Mouse (Mus musculus): ENCODE results near the gene Rpl29.

Gene Rpl29

GRCm38 (mm10) chr9:106473081-106473752 is 44.0 kb downstream of the Rpl29 start:
- no peak for DNase-seq (ENCODE audit: low spot score)

- DNase-seq (ENCODE audit: low spot score) = no peak
Observed at GRCm38 (mm10) chr9:106473753-106474105, 44.5 kb downstream of the Rpl29 start.

DNA sequence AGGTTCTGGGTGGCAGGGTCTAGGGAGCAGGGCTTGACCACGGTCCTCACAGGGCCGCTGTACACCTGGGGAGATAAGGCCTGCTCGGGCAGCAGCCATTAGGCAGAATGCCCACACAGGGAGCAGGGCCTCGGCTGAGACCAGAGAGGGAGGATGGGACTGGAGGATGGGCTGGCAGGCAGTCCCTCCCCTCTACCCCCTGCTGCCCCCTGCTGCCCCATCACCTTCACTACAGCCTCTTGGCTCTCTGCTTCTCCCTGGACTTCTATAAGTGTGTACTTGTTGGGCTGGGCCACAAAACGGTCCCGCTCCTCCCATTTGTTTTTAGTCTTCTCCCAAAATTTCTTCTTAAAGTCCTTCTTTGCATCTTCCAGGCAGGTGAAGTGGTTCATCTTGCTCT is 45.2 kb downstream of the Rpl29 start:
- peak; percentile 59 for DNase-seq (ENCODE audit: low spot score)

GRCm38 (mm10) chr9:106475046-106475445 is 45.8 kb downstream of the Rpl29 start:
- no peak for DNase-seq (ENCODE audit: low spot score)

- no peak for DNase-seq (ENCODE audit: low spot score)
Observed at GRCm38 (mm10) chr9:106475663-106476001, 46.4 kb downstream of the Rpl29 start, which contains the start of gene Rrp9. Rrp9 (plus strand) TSS chr9:106475963.

DNA sequence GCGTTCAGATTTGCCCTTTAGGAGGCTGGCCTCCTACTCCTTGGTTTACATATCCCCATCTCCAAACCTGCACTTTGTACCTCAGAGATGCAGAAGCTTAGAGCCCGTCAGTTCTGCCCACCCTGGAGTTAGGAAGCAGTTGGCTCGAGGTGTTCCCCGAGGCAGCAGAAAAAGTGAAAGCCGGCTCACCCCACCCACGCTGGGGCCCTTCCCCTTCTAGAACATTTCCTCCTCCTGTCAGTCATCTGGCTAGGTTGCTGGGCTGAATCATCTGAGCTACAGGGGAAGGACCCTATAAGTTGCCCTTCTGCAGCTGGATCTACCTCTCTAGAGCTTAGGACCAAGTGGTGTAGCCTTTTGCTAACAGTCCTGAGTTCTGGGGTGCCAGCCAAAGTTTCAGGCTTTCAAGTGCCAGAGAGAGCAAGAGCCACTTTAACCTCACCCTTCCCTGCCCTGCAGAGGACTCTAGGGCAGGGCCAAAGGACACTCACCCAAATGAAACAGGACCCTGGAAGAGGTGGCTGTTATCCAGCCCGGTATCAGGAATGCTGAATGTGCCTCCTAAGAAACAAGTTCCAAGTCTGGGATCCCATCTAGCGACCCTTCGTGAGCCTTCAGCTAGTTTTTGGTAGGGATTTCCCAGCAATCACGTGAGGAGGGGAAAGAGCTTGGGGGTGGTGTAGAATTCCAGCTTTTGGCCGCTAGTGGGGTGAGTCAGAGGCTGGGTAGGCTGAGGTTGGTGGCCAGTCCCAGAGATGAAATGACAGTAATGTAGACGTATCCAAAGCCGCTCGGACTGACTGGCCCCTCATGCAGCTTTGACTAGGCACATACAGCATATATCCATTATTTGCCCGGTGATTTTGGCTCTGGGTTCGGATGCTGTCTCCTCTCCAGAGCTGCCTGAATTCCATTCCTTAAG is 47.0 kb downstream of the Rpl29 start:
- peak; percentile 41 for DNase-seq (ENCODE audit: low spot score)

GRCm38 (mm10) chr9:106476924-106477484 is 47.8 kb downstream of the Rpl29 start, which contains the start of gene Parp3:
Parp3 (minus strand) TSS chr9:106476949.
- peak; percentile 99 for DNase-seq (ENCODE audit: low spot score)

GRCm38 (mm10) chr9:106477649-106478048 is 48.4 kb downstream of the Rpl29 start:
- no peak for DNase-seq (ENCODE audit: low spot score)

DNA sequence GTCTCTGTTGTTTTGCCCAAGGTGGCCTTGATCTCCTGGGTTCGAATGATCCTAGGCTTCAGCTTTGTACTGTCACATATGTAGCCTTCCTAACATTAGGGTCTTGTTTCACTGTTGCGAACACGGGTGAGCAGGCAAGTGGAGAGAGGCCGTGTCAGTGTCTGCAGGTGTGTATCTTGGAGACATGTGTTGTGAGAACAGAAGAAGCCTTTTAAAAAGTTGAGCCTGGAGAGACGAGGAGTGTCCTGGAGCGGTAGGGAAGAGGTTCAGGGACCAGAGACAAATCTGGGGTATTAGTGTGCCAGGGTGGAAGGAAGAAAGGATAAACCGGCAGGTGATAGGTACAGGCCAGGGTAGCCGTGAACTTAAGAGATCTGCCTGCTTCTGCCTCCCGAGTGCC is 48.8 kb downstream of the Rpl29 start:
- no peak for DNase-seq (ENCODE audit: low spot score)

- no peak for DNase-seq (ENCODE audit: low spot score)
Observed at GRCm38 (mm10) chr9:106480541-106480940, 51.3 kb downstream of the Rpl29 start.

GRCm38 (mm10) chr9:106481075-106481474 is 51.8 kb downstream of the Rpl29 start:
- DNase-seq (ENCODE audit: low spot score) = no peak

Measured in ovary, postnatal 14 days (tissue).